Mouse (Mus musculus): ENCODE measurements at regions not wholly inside any gene's neighbourhood (a gene's known extent, or its start where the extent isn't known, plus 50 kb on each side); places are given as distances from the start of the nearest gene placed in this dataset.

GRCm38 (mm10) chr10:104255250-104255649 lies 61.4 kb downstream of the Gm4340 start:
- no peak for TF ChIP-seq CTCF (IDR thresholded peaks at IDR 0.05)
- H3K27me3 ChIP-seq = no peaks in the 10 kb centered on the region
- CTCF ChIA-PET = no interaction called here
- no peak for ATAC-seq
- in situ Hi-C loops (cut with MboI; ENCODE audit: low pct_unique_long_range_greater_than_20kb) = no loop called here
- POLR2A ChIA-PET = no interaction called here
- DNase-seq (ENCODE audit: low read depth, low spot score) = no peak

- no peak for TF ChIP-seq CTCF (IDR thresholded peaks at IDR 0.05)
- ATAC-seq (no peak), DNase-seq (ENCODE audit: low read depth, low spot score) (no peak)
- H3K27me3 ChIP-seq = no peaks in the 10 kb centered on the region
- ChIA-PET CTCF (interaction anchor here (0.6 kb wide), 1 partner anchor 25 kb away, joined by 3 read pairs; no protein-coding TSS in a partner anchor), POLR2A (interaction anchor here (0.6 kb wide), 1 partner anchor 1232 kb away, joined by 3 read pairs; no protein-coding TSS in a partner anchor)
- in situ Hi-C loops (cut with MboI; ENCODE audit: low pct_unique_long_range_greater_than_20kb) = no loop called here
Measured at GRCm38 (mm10) chr10:104274841-104275240, 81.0 kb downstream of the Gm4340 start.

- DNase-seq (ENCODE audit: low read depth, low spot score) = no peak
- ChIA-PET CTCF (interaction anchor here (0.5 to 1.7 kb wide), 2 partner anchors 11 to 24 kb away, joined by 3 to 4 read pairs; no protein-coding TSS in a partner anchor), POLR2A (no interaction called here)
- in situ Hi-C loops (cut with MboI; ENCODE audit: low pct_unique_long_range_greater_than_20kb) = no loop called here
- TF ChIP-seq CTCF (IDR thresholded peaks at IDR 0.05) = no peak
- no peak for ATAC-seq
- no peaks in the 10 kb centered on the region for H3K27me3 ChIP-seq
Measured at GRCm38 (mm10) chr10:104299146-104299545, 105.3 kb downstream of the Gm4340 start.

Measured in Patski (cell line).